Mouse (Mus musculus): ENCODE results near the gene Mri1.
A peak's percentile ranks its signal among the peaks of the same experiment; 100 is the strongest.
"Not testable (repeated sequence)": the region's sequence is repeated elsewhere in the genome, so short reads cannot be mapped to it uniquely, and the experiment has no call there.

Mri1 gene

GRCm38 (mm10) chr8:84256822-84257610, at the start of gene Mri1:
Gene Mri1 (minus strand): TSS chr8:84257326.
- DNase-seq = peak; percentile 89

GRCm38 (mm10) chr8:84303951-84304350, 46.8 kb upstream of the Mri1 start:
- no peak for DNase-seq

- DNase-seq = no peak
Measured at GRCm38 (mm10) chr8:84297029-84297785, 40.1 kb upstream of the Mri1 start.

DNA sequence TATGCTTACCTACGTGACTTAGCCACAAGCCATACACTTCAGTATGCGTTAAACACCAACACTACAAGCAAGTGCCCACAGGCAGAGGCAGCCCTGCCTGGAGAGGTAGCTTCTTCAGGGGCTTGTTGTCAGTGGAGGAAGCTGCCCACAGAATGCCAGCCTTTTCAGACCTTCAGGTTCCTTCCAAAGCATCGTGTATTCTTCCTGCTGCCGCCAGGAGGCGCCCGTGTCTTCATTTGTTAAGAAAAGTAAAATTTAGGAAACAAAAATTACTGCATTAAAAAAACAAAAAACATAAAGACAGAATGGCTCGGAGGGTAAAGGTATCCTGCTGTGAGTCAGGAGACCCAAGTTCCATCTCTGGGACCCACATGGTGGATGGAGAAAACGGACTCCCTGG, 34.6 kb upstream of the Mri1 start:
- DNase-seq = peak; percentile 75

DNA sequence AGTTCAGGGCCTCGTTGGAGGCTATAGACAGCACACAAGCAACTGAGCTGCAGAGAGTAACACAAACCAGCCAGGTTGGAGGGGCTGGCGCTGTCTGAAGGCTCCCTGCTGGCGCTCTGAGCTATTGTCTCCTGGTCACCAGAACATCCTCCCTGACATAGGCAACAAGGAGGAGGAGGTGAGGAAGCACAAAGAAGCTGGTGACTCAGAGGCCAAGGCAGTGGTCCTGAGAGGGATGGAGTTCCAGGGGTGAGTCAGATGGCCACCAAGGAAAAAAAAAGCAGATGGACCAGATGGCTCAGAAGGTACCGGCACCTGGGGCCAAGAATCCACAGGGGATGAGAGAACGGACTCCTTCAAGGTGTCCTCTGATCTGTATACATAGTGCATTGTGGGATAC, 34.0 kb upstream of the Mri1 start:
- DNase-seq = peak; percentile 83

DNA sequence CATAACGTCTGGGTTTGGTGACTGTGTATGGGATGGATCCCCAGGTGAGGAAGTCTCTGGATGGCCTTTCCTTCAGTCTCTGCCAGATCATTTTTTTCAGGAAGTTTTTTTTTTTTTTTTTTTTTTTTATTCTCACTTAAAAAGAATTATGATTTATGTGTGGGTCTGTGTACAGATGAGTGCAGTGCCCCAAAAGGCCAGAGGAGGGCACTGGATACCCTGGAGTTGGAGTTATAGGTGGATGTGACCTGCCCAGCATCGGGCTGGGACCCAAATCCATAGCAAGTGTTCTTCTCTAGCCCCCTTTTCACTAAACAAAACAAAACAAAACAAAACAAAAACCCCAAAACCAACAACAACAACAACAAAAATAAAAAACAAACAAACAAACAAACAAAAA, 31.8 kb upstream of the Mri1 start:
- DNase-seq = peak; percentile 36

DNA sequence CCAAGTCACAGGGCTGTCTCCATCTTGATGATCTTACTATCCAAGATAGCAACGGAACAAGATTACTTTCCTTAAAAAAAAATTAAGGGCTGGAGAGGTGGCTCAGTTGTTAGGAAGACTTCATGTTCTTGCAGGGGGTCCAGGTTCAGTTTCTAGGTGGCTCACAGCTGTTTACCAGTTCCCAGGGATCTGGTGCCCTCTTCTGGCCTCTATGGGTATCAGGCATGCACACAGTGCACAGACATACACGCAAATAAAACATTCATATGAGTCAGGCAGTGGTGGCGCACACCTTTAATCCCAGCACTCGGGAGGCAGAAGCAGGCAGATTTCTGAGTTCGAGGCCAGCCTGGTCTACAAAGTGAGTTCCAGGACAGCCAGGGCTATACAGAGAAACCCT, 28.5 kb upstream of the Mri1 start:
- not testable (repeated sequence) for DNase-seq

GRCm38 (mm10) chr8:84284608-84285063, 27.5 kb upstream of the Mri1 start:
- no peak for DNase-seq

- no peak for DNase-seq
Measured at GRCm38 (mm10) chr8:84280777-84281176, 23.7 kb upstream of the Mri1 start.

GRCm38 (mm10) chr8:84276447-84276846, 19.3 kb upstream of the Mri1 start:
- no peak for DNase-seq

GRCm38 (mm10) chr8:84273968-84274367, 16.8 kb upstream of the Mri1 start:
- DNase-seq = no peak

- DNase-seq = no peak
Measured at GRCm38 (mm10) chr8:84272302-84272701, 15.2 kb upstream of the Mri1 start.

DNA sequence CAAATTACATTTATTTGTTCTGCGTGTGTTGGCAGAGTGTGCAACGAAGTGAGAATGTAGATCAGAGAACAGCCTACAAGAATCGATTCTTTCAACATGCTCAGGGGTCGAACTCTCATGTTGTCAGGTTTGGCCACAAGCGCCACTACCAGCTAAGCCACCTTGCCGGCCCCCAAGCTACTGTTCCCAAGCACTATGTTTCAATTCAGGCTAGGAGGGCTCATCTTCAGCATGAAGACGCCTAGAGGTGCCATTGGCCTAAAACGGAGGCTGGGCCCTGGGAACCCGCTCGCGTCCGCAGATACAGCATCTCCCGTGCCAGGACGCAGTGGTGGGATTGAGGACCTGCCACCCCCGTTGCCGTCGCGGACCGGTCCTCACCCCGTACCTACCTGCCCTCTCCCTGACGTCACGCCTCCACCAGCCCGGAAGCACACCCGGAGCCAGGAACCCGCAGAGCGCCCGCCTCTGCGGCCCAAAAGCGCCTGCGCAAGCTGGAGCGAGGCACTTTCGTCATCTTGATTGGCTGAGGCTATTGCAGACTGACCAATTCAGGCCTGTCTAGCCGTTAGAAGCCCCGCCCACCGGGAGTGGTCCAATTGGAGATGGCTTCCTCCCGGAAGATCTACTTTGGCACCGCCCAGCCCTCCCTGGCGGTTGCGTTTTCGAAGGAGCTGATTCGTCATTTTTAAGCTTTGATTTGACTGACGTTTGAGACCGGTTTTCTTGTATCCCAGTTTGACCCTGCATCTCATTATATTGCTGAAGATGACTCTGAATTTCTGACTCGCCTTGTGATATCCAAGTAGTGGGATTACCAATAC, 13.0 kb upstream of the Mri1 start, which contains the start of gene Ccdc130:
TSS of gene Ccdc130 (minus strand) at position 431 of the 824 bp plus-strand sequence.
- DNase-seq = peak; percentile 100

GRCm38 (mm10) chr8:84261098-84261497, 4.0 kb upstream of the Mri1 start:
- DNase-seq = no peak

DNA sequence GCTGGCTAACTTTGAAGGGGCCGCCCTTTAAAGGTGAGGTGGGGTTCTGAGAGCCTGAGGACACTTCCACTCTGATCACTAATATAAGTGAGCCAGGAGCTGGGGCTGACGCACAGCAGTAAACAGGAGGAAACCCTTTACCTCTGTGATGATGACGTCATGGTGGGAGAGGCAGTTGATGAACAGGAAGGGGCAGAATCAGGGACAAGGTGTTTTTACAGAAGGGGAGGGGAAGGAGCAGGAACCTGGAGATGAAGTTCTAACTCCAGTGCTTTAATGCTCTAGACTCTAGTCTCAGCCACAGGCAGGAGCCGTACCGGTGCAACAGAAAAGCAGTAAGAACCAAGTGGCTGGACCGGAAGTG, 686 bp downstream of the Mri1 start:
- peak; percentile 63 for DNase-seq

DNA sequence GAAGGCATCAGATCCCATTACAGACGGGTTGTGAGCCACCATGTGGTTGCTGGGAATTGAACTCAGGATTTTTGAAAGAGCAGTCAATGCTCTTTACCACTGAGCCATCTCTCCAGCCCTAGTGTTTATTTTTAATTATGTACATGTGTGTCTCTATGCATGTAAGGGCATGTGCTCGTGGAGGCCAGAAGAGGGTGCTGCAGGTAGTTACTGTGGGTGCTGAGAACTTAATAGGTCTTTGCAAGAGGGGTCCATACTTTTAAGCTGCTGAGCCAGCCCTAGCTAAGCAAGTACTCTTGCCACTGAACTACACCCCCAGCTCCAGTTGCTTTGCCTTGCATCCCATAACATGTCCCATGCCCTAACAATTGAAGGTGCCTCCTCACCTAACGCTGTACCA, 1.3 kb downstream of the Mri1 start:
- no peak for DNase-seq

- peak; percentile 87 for DNase-seq
Measured at GRCm38 (mm10) chr8:84249257-84250170, 7.6 kb downstream of the Mri1 start, which contains the start of gene D8Ertd738e. Gene D8Ertd738e (minus strand): TSS chr8:84249719.

DNA sequence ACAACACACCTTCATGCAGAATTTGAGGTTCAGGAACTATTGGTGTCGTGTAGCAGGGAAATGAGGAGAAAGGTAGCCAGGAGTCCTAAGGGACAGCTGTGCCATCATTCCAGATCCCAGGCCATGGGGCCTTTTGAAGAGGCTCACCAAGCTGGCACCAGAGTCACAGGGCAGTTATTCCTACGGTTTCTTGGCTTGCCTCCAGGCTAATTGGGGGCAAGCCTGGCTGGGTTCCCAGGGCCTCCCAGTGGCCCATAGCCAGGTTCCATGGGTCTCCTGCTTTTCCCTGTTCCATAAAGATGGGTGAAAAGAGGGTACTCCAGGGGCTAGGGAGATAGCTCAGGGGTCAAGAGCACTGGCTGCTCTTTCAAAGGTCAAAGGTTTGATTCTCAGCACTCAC, 15.3 kb downstream of the Mri1 start:
- no peak for DNase-seq

- DNase-seq = no peak
Measured at GRCm38 (mm10) chr8:84241167-84241566, 16.0 kb downstream of the Mri1 start.

DNA sequence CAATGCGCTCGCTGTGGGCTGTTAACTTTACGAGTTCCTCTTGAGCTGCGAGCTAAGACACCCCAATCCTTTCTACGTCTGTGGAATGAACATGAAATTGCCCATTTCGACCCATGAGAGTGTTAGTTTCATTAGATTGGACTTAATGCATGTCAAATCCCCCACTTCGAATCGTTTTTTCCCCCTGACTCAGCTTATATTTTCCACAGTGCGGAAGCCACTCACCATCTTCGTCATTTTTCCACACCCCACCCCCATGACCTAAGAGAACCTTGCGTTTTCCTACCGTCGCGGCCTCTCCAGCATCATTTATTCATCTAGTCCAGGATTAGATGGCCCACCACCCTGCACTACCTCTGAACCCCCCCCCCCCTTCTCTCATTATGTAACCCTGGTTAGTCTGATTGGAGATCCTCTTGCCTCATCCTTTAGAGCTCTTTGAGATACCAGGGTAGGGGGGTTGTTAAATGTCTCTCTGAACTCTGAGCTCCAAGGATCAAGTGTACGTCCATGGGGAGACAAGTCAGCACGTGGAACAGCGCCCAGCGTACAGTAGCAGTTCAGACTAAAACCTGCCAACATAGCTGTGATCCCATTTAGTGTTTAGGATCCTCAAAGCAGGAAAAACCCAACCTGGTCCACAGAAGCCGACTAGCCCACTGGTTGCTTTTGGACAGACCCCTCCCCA, 19.4 kb downstream of the Mri1 start:
- DNase-seq = no peak

DNA sequence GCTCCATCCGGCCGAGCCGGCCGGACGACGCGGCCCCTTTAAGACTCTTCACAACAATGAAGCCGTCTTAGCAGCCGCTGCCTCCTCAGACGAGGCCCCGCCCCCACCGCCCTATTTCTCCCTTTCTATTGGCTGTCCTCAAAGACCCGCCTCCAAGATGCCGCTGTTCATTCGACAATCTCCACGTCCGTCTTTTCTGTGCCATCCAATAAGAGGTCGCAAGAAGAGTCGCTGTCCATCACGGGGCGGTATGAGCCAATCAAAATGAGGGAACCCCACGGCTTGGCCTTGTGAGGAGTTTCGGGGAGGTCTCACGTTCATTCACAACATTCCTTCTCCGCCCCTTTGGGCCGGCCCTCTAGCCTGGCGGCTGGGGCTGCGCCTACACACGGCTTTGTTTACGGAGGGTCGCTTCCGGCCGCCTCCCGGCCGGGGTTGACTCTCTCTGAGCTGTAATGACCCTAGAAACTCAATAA, 20.1 kb downstream of the Mri1 start, which contains the start of gene Zswim4:
TSS of gene Zswim4 (minus strand) at position 58 of the 476 bp plus-strand sequence.
- peak; percentile 99 for DNase-seq

Measured in cerebellum, adult 9-11 months (tissue).